Mouse (Mus musculus) testis, adult 2 months (tissue): ENCODE measurements around the gene Bzw2.

Experiments used
- CTCF ChIP-seq: fragments of 200-500 bp; IDR thresholded peaks from 2 replicates; pipeline ENCODE4 v1.5.1; 2012; ENCODE audit warnings: low read depth, mild to moderate bottlenecking, inconsistent platforms, low read length, moderate library complexity; ENCODE audit not compliant: control insufficient read depth, insufficient read depth, insufficient replicate concordance
- POLR2A ChIP-seq: fragments of 200-500 bp; IDR thresholded peaks from 2 replicates; pipeline ENCODE4 v1.6.1; 2012; ENCODE audit warnings: low read depth, mild to moderate bottlenecking, inconsistent platforms, low read length, moderate library complexity; ENCODE audit not compliant: control insufficient read depth

DNA sequence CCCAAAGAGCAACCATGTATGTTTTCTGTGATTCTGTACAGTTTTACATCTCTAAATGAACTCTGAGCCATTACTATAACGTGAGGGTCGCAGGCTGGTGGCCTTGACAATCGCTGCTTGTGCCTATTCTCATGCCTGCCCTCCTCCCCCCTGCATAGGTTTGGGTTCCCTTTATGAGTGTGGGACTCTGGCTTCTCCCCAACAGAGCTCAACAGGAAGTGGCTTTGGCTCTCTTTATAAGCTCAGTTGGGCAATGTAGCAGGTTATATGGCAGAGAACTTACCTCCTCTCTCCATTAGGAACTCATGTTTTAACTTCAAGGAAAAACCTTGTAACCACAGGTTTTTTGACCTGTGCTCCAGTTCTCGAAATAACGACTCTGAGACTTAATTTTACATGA is 32.5 kb upstream of the Bzw2 start:
- TF ChIP-seq CTCF (no peak), POLR2A (no peak)
